Comparison of ENCODE assay signal across 16 mouse cellular contexts in genomic region chr2:30362865-30363264, GRCm38 (mm10). TPM values are rescaled to one million over a fixed set of nuclear protein-coding genes. Genes with fewer than 3 reads are reported as not detected.
DNase-seq lines count a peak whose midpoint lies in the region; ATAC-seq and TF ChIP-seq lines count a peak whose summit lies in the region.
"Had no signal": no experiment of that assay in that cellular context is flagged by ENCODE, and none has a peak within 500 bp of the region (broad histone marks: within the 10 kb centered on the region; RNA-seq: fewer than 3 reads in every experiment).

No protein-coding gene starts in this region.

- no peak overlapping the region for H3K4me3 ChIP-seq in intestine, postnatal 0 days (ENCODE audit: low read depth, low read length)
- H3K4me3 ChIP-seq in intestine, embryonic 15.5 days (replicated peaks): no peak overlapping the region
- H3K4me3 ChIP-seq in midbrain, postnatal 0 days (ENCODE audit: low read depth, low read length): no peak overlapping the region
- no peak overlapping the region for H3K4me3 ChIP-seq in midbrain, embryonic 10.5 days
- no peak overlapping the region for H3K4me3 ChIP-seq in G1E (ENCODE audit: low read depth, low read length)
- H3K4me3 ChIP-seq in cerebellum, adult 2 months (replicated peaks; ENCODE audit: insufficient read depth, low read depth, low read length): no peak overlapping the region

- no peak for DNase-seq in midbrain, postnatal 0 days (ENCODE audit: low spot score)
- no peak for DNase-seq in midbrain, embryonic 10.5 days (ENCODE audit: low spot score)
- DNase-seq in G1E (ENCODE audit: low spot score): no peak
- peak; percentile 23 for DNase-seq in splenic B cell, adult 2 months (ENCODE audit: low read depth, low spot score)
- no peak for DNase-seq in retina, embryonic 14.5 days (ENCODE audit: low spot score)
- no peak for DNase-seq in cerebellum, adult 2 months
- DNase-seq: gastrocnemius, postnatal 36 days; kidney, adult 11 months; kidney, postnatal 4 days; thymus, postnatal 36 days had no signal

- no peak overlapping the region for H3K4me2 ChIP-seq in intestine, postnatal 0 days (replicated peaks; ENCODE audit: low read depth)
- H3K4me2 ChIP-seq in intestine, embryonic 15.5 days (replicated peaks): no peak overlapping the region
- H3K4me2 ChIP-seq in midbrain, postnatal 0 days (ENCODE audit: low read depth, low read length, poor library complexity, severe bottlenecking): no peak overlapping the region

- peak; percentile 49 for TF ChIP-seq CTCF in intestine, postnatal 0 days (IDR thresholded peaks at IDR 0.05; ENCODE audit: low read depth)
- TF ChIP-seq CTCF in midbrain, postnatal 0 days (IDR thresholded peaks at IDR 0.05): peak; percentile 41
- 0 out of 2 replicates have a peak, but pooled peaks have one; percentile 7 for TF ChIP-seq CTCF in G1E (IDR thresholded peaks at IDR 0.05; ENCODE audit: low read depth, low read length)
- TF ChIP-seq CTCF in cerebellum, adult 2 months (IDR thresholded peaks at IDR 0.05; ENCODE audit: borderline replicate concordance, insufficient read depth, low read depth, low read length): no peak

- peaks cover 5% of the 10 kb centered on the region; the same call in 1 of the 2 replicates for H3K36me3 ChIP-seq in intestine, postnatal 0 days (ENCODE audit: control insufficient read depth, insufficient read depth)
- H3K36me3 ChIP-seq in intestine, embryonic 15.5 days: peaks cover 4% of the 10 kb centered on the region; the same call in 1 of the 2 replicates
- H3K36me3 ChIP-seq in midbrain, postnatal 0 days (ENCODE audit: insufficient read depth, low read length): peaks cover 3% of the 10 kb centered on the region
- peaks cover 16% of the 10 kb centered on the region for H3K36me3 ChIP-seq in midbrain, embryonic 10.5 days
- peaks cover 29% of the 10 kb centered on the region for H3K36me3 ChIP-seq in G1E (replicated peaks)
- no peaks in the 10 kb centered on the region for H3K36me3 ChIP-seq in splenic B cell, adult 2 months (ENCODE audit: control insufficient read depth, insufficient read depth, low read length, poor library complexity, severe bottlenecking)

- no peak overlapping the region for H3K9ac ChIP-seq in intestine, postnatal 0 days (ENCODE audit: low read depth, low read length)
- no peak overlapping the region for H3K9ac ChIP-seq in intestine, embryonic 15.5 days
- H3K9ac ChIP-seq in midbrain, postnatal 0 days (replicated peaks; ENCODE audit: low read length, poor library complexity, severe bottlenecking): no peak overlapping the region
- H3K9ac ChIP-seq: limb, embryonic 13.5 days had no signal

- no peak for TF ChIP-seq POLR2A in cerebellum, adult 2 months (IDR thresholded peaks at IDR 0.05; ENCODE audit: borderline replicate concordance, insufficient read depth, low read length)

- WGBS in intestine, postnatal 0 days: 78% methylated on average over 5 of the region's 5 CpGs
- 67% methylated on average over 5 of the region's 5 CpGs for WGBS in intestine, embryonic 15.5 days
- WGBS in midbrain, postnatal 0 days: 78% methylated on average over 5 of the region's 5 CpGs
- 72% methylated on average over 5 of the region's 5 CpGs for WGBS in midbrain, embryonic 10.5 days
- WGBS in cerebellum, adult 2 months: 73% methylated on average over 5 of the region's 5 CpGs

- H3K27me3 ChIP-seq in intestine, postnatal 0 days (replicated peaks; ENCODE audit: control insufficient read depth, insufficient read depth, low read length): no peaks in the 10 kb centered on the region
- no peaks in the 10 kb centered on the region for H3K27me3 ChIP-seq in intestine, embryonic 15.5 days (replicated peaks)
- no peaks in the 10 kb centered on the region for H3K27me3 ChIP-seq in midbrain, postnatal 0 days (ENCODE audit: insufficient read depth, low read length)
- no peaks in the 10 kb centered on the region for H3K27me3 ChIP-seq in midbrain, embryonic 10.5 days (ENCODE audit: low read depth, poor library complexity, severe bottlenecking)
- H3K27me3 ChIP-seq in G1E (ENCODE audit: insufficient read depth, low read length): no peaks in the 10 kb centered on the region
- H3K27me3 ChIP-seq in splenic B cell, adult 2 months (ENCODE audit: control insufficient read depth, insufficient read depth, low read length, poor library complexity, severe bottlenecking): no peaks in the 10 kb centered on the region
- H3K27me3 ChIP-seq in cerebellum, adult 2 months (ENCODE audit: control insufficient read depth, insufficient read depth, low read length): no peaks in the 10 kb centered on the region
- H3K27me3 ChIP-seq: embryonic facial prominence, embryonic 13.5 days; heart, embryonic 13.5 days; limb, embryonic 13.5 days; megakaryocyte, embryonic 14.5 days had no signal

- no peak for ATAC-seq in intestine, postnatal 0 days
- no peak for ATAC-seq in intestine, embryonic 15.5 days
- no peak for ATAC-seq in midbrain, postnatal 0 days (ENCODE audit: low FRiP score)
- no peak for ATAC-seq in G1E (ENCODE audit: extremely low read depth, insufficient number of reproducible peaks, low FRiP score, poor library complexity, severe bottlenecking)

- no peak overlapping the region for H3K27ac ChIP-seq in intestine, postnatal 0 days (ENCODE audit: low read depth, low read length)
- no peak overlapping the region for H3K27ac ChIP-seq in intestine, embryonic 15.5 days
- no peak overlapping the region for H3K27ac ChIP-seq in midbrain, postnatal 0 days (ENCODE audit: low read depth, low read length)
- no peak overlapping the region for H3K27ac ChIP-seq in midbrain, embryonic 10.5 days (replicated peaks)
- no peak overlapping the region for H3K27ac ChIP-seq in cerebellum, adult 2 months (ENCODE audit: insufficient read depth, low read length)
- H3K27ac ChIP-seq: limb, embryonic 13.5 days had no signal

- H3K4me1 ChIP-seq in intestine, postnatal 0 days (replicated peaks; ENCODE audit: control insufficient read depth, insufficient read depth, low read length): peaks cover 7% of the 10 kb centered on the region; the same call in 1 of the 2 replicates
- peaks cover 28% of the 10 kb centered on the region for H3K4me1 ChIP-seq in intestine, embryonic 15.5 days (replicated peaks)
- peaks cover 17% of the 10 kb centered on the region for H3K4me1 ChIP-seq in midbrain, postnatal 0 days (ENCODE audit: insufficient read depth, low read length)
- peaks cover 36% of the 10 kb centered on the region for H3K4me1 ChIP-seq in midbrain, embryonic 10.5 days
- peaks cover 46% of the 10 kb centered on the region for H3K4me1 ChIP-seq in G1E (ENCODE audit: insufficient read depth, low read depth, low read length)
- H3K4me1 ChIP-seq in cerebellum, adult 2 months (ENCODE audit: control insufficient read depth, insufficient read depth, low read length): peaks cover 18% of the 10 kb centered on the region

- H3K9me3 ChIP-seq in intestine, postnatal 0 days (ENCODE audit: control insufficient read depth): no peaks in the 10 kb centered on the region
- no peaks in the 10 kb centered on the region for H3K9me3 ChIP-seq in intestine, embryonic 15.5 days
- H3K9me3 ChIP-seq in midbrain, postnatal 0 days (ENCODE audit: low read length): no peaks in the 10 kb centered on the region
- H3K9me3 ChIP-seq in midbrain, embryonic 10.5 days (replicated peaks): no peaks in the 10 kb centered on the region
- peaks cover 4% of the 10 kb centered on the region; the same call in 1 of the 2 replicates for H3K9me3 ChIP-seq in G1E (replicated peaks)
- H3K9me3 ChIP-seq: embryonic facial prominence, embryonic 13.5 days; heart, embryonic 13.5 days; limb, embryonic 13.5 days; megakaryocyte, embryonic 14.5 days had no signal

RNA-seq across cellular contexts. Expression of gene Miga2, which starts 1.2 kb away (rescaled TPM):
- polyA plus RNA-seq in intestine, postnatal 0 days (2015; fragmentation: Nextera tagmentation; extraction: Ambion mirVana): 12.6 TPM in 2 replicates
- 20.9 and 24.1 TPM in 2 replicates for polyA plus RNA-seq in intestine, embryonic 15.5 days (2015; fragmentation: Nextera tagmentation; extraction: Ambion mirVana)
- 64.2 and 72.3 TPM in 2 replicates for total RNA-seq in midbrain, postnatal 0 days (2014; rRNA removed)
- 28.7 and 34.8 TPM in 2 replicates for polyA plus RNA-seq in midbrain, postnatal 0 days (2015; fragmentation: Nextera tagmentation; extraction: Ambion mirVana)
- 27.8 and 29.6 TPM in 2 replicates for polyA plus RNA-seq in midbrain, embryonic 10.5 days (2016; fragmentation: Nextera tagmentation; extraction: Ambion mirVana)
- total RNA-seq in G1E (2014; fragmentation: Nextera tagmentation) (9.5 and 12.0 TPM in 2 replicates), G1E (2017) (9.2 and 13.5 TPM in 2 replicates)
- polyA plus RNA-seq in G1E (2012): 8.1 and 9.0 TPM in 2 replicates
- 108 and 114 TPM in 2 replicates for polyA plus RNA-seq in cerebellum, adult 2 months (2012; rRNA removed)

RNA-seq across cellular contexts. Expression of gene Sh3glb2, which starts 3.7 kb away (rescaled TPM):
- polyA plus RNA-seq in intestine, postnatal 0 days (2015; fragmentation: Nextera tagmentation; extraction: Ambion mirVana): 38.1 TPM in 2 replicates
- polyA plus RNA-seq in intestine, embryonic 15.5 days (2015; fragmentation: Nextera tagmentation; extraction: Ambion mirVana): 68.4 and 69.4 TPM in 2 replicates
- 375 and 403 TPM in 2 replicates for total RNA-seq in midbrain, postnatal 0 days (2014; rRNA removed)
- polyA plus RNA-seq in midbrain, postnatal 0 days (2015; fragmentation: Nextera tagmentation; extraction: Ambion mirVana): 185 and 199 TPM in 2 replicates
- 70.7 and 84.7 TPM in 2 replicates for polyA plus RNA-seq in midbrain, embryonic 10.5 days (2016; fragmentation: Nextera tagmentation; extraction: Ambion mirVana)
- 20.8 and 24.8 TPM in 2 replicates for total RNA-seq in G1E (2014; fragmentation: Nextera tagmentation)
- 31.3 and 47.2 TPM in 2 replicates for total RNA-seq in G1E (2017)
- 23.3 and 24.9 TPM in 2 replicates for polyA plus RNA-seq in G1E (2012)
- polyA plus RNA-seq in cerebellum, adult 2 months (2012; rRNA removed): 509 and 525 TPM in 2 replicates

RNA-seq across cellular contexts. Expression of gene Dolpp1, which starts 29.2 kb away (rescaled TPM):
- polyA plus RNA-seq in intestine, postnatal 0 days (2015; fragmentation: Nextera tagmentation; extraction: Ambion mirVana): 39.5 and 41.5 TPM in 2 replicates
- polyA plus RNA-seq in intestine, embryonic 15.5 days (2015; fragmentation: Nextera tagmentation; extraction: Ambion mirVana): 44.5 and 50.9 TPM in 2 replicates
- 96.2 and 103 TPM in 2 replicates for total RNA-seq in midbrain, postnatal 0 days (2014; rRNA removed)
- polyA plus RNA-seq in midbrain, postnatal 0 days (2015; fragmentation: Nextera tagmentation; extraction: Ambion mirVana): 56.6 and 59.7 TPM in 2 replicates
- 53.2 and 62.7 TPM in 2 replicates for polyA plus RNA-seq in midbrain, embryonic 10.5 days (2016; fragmentation: Nextera tagmentation; extraction: Ambion mirVana)
- 16.0 and 17.3 TPM in 2 replicates for total RNA-seq in G1E (2014; fragmentation: Nextera tagmentation)
- 23.2 and 25.0 TPM in 2 replicates for total RNA-seq in G1E (2017)
- polyA plus RNA-seq in G1E (2012): 25.8 and 28.0 TPM in 2 replicates
- polyA plus RNA-seq in cerebellum, adult 2 months (2012; rRNA removed): 50.5 and 55.9 TPM in 2 replicates

RNA-seq across cellular contexts. Expression of gene Crat, which starts 52.7 kb away (rescaled TPM):
- 46.1 and 46.4 TPM in 2 replicates for polyA plus RNA-seq in intestine, postnatal 0 days (2015; fragmentation: Nextera tagmentation; extraction: Ambion mirVana)
- 19.6 and 19.8 TPM in 2 replicates for polyA plus RNA-seq in intestine, embryonic 15.5 days (2015; fragmentation: Nextera tagmentation; extraction: Ambion mirVana)
- total RNA-seq in midbrain, postnatal 0 days (2014; rRNA removed): 32.6 and 38.0 TPM in 2 replicates
- polyA plus RNA-seq in midbrain, postnatal 0 days (2015; fragmentation: Nextera tagmentation; extraction: Ambion mirVana): 24.9 and 27.4 TPM in 2 replicates
- polyA plus RNA-seq in midbrain, embryonic 10.5 days (2016; fragmentation: Nextera tagmentation; extraction: Ambion mirVana): 22.5 and 23.7 TPM in 2 replicates
- total RNA-seq in G1E (2014; fragmentation: Nextera tagmentation) (28.6 and 44.4 TPM in 2 replicates), G1E (2017) (16.1 and 17.2 TPM in 2 replicates)
- 34.2 and 43.2 TPM in 2 replicates for polyA plus RNA-seq in G1E (2012)
- polyA plus RNA-seq in cerebellum, adult 2 months (2012; rRNA removed): 50.9 and 52.1 TPM in 2 replicates

RNA-seq across cellular contexts. Expression of gene Ptpa, which starts 53.0 kb away (rescaled TPM):
- 70.9 and 71.4 TPM in 2 replicates for polyA plus RNA-seq in intestine, postnatal 0 days (2015; fragmentation: Nextera tagmentation; extraction: Ambion mirVana)
- 117 and 120 TPM in 2 replicates for polyA plus RNA-seq in intestine, embryonic 15.5 days (2015; fragmentation: Nextera tagmentation; extraction: Ambion mirVana)
- 139 and 147 TPM in 2 replicates for total RNA-seq in midbrain, postnatal 0 days (2014; rRNA removed)
- 138 and 141 TPM in 2 replicates for polyA plus RNA-seq in midbrain, postnatal 0 days (2015; fragmentation: Nextera tagmentation; extraction: Ambion mirVana)
- polyA plus RNA-seq in midbrain, embryonic 10.5 days (2016; fragmentation: Nextera tagmentation; extraction: Ambion mirVana): 151 and 152 TPM in 2 replicates
- total RNA-seq in G1E (2014; fragmentation: Nextera tagmentation) (87.0 and 106 TPM in 2 replicates), G1E (2017) (74.1 and 81.5 TPM in 2 replicates)
- 502 and 583 TPM in 2 replicates for polyA plus RNA-seq in G1E (2012)
- 204 and 207 TPM in 2 replicates for polyA plus RNA-seq in cerebellum, adult 2 months (2012; rRNA removed)
